Mouse (Mus musculus) heart, embryonic 15.5 days (tissue): ENCODE data around the gene Rsbn1l. TPM values are rescaled to one million over a fixed set of nuclear protein-coding genes. Genes with fewer than 3 reads are reported as not detected.

ENCODE experiments used
- ATAC-seq: fragments of 200-750 bp; cut with Nextera tagmentation; replicated peaks from 2 replicates; pipeline ENCODE4 v1.8.0; 2017; ENCODE audit warnings: low read depth, moderate TSS enrichment; ENCODE audit not compliant: insufficient number of reproducible peaks, insufficient read depth, low FRiP score
- H3K27ac ChIP-seq: fragments of 300-500 bp; sonication (generic); 2 replicates; pipeline ENCODE4 v1.5.1; 2015; ENCODE audit warnings: mild to moderate bottlenecking, inconsistent platforms
- H3K27me3 ChIP-seq: fragments of 300-500 bp; sonication (generic); 2 replicates; pipeline ENCODE4 v1.6.1; 2015; ENCODE audit warnings: inconsistent platforms
- H3K36me3 ChIP-seq: fragments of 300-500 bp; sonication (generic); 2 replicates; pipeline ENCODE4 v1.6.1; 2015; ENCODE audit warnings: mild to moderate bottlenecking, inconsistent platforms
- H3K4me1 ChIP-seq: fragments of 300-500 bp; sonication (generic); replicated peaks from 2 replicates; pipeline ENCODE4 v1.6.1; 2015; ENCODE audit warnings: inconsistent platforms
- H3K4me2 ChIP-seq: fragments of 300-500 bp; sonication (generic); 2 replicates; pipeline ENCODE4 v1.6.1; 2015; ENCODE audit warnings: inconsistent platforms, mild to moderate bottlenecking, moderate library complexity
- H3K4me3 ChIP-seq: fragments of 300-500 bp; sonication (generic); 2 replicates; pipeline ENCODE4 v1.5.1; 2015; ENCODE audit warnings: mild to moderate bottlenecking, inconsistent platforms
- H3K9ac ChIP-seq: fragments of 300-500 bp; sonication (generic); 2 replicates; pipeline ENCODE4 v1.6.1; 2015; ENCODE audit warnings: mild to moderate bottlenecking, inconsistent platforms
- H3K9me3 ChIP-seq: fragments of 300-500 bp; sonication (generic); replicated peaks from 2 replicates; pipeline ENCODE4 v1.6.1; 2016; ENCODE audit warnings: inconsistent platforms
- WGBS: fragments of 180-500 bp; shearing (Covaris S2); methylation state at CpG from one replicate; pipeline ENCODE4 v1.1.7; 2015; ENCODE audit warnings: mixed read lengths; 5-methylcytosine and 5-hydroxymethylcytosine counted together
- polyA plus RNA-seq: library from polyadenylated mRNA; unstranded; fragments of >200 nt; fragmentation: Nextera tagmentation; extraction: Ambion mirVana; gene quantifications from 2 replicates; pipeline ENCODE4 v1.2.1, GENCODE M21; 2015

Rsbn1l gene
- polyA plus RNA-seq, 1 experiment from 2014 or later: 6.4 TPM

DNA sequence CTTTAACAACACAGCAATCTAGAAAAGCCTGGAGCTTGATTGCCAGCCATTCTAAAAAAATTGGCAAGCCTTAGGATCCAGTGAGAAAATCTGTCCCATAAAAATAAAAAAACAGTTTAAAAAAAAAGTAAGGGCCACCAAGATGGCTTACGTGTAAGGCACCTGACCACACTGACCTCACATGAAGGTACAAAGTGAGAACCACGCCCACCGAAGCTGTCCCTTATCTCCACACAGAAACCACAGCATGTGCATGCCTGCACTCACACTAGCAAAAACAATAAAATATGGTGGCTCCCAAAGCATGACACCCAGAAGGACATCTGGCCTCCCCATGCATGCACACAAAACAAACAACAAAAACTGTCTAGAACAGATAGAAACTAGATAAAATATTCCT lies 24.9 kb downstream of the Rsbn1l start:
- no peaks in the 10 kb centered on the region for H3K36me3 ChIP-seq
- peaks cover 41% of the 10 kb centered on the region for H3K4me1 ChIP-seq
- no peaks in the 10 kb centered on the region for H3K27me3 ChIP-seq
- ATAC-seq: no peak
- no peak overlapping the region for H3K4me3 ChIP-seq
- H3K9me3 ChIP-seq: no peaks in the 10 kb centered on the region
- peak overlapping the region; percentile 77 for H3K27ac ChIP-seq
- no peak overlapping the region for H3K4me2 ChIP-seq
- 63% methylated on average over 3 of the region's 3 CpGs for WGBS
- H3K9ac ChIP-seq: no peak overlapping the region

DNA sequence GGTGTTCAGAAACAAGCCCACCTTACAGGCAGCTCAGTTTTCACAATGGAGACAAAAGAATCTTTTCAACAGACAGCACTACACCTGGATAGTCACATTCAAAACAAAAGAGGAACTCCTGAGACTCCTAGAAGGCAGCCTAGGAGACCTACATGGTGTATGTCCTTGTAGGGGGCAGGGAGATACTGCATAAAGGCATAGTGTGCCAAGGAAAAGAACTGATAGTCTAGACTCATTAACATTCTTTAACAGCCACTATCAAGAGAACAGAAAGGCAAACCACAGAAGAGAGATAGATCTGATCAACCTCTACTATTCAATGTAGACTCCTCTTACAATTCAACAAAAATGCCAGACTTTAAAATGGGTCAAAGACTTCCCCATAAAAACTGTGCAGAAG lies 25.8 kb downstream of the Rsbn1l start:
- no peaks in the 10 kb centered on the region for H3K36me3 ChIP-seq
- no peaks in the 10 kb centered on the region for H3K27me3 ChIP-seq
- H3K27ac ChIP-seq: peak overlapping the region; percentile 77
- H3K4me3 ChIP-seq: no peak overlapping the region
- peak overlapping the region; percentile 40 for H3K4me2 ChIP-seq
- ATAC-seq: 0 out of 2 replicates have a peak, but pooled peaks have one; percentile 53
- peaks cover 32% of the 10 kb centered on the region for H3K4me1 ChIP-seq
- no peaks in the 10 kb centered on the region for H3K9me3 ChIP-seq
- no peak overlapping the region for H3K9ac ChIP-seq

DNA sequence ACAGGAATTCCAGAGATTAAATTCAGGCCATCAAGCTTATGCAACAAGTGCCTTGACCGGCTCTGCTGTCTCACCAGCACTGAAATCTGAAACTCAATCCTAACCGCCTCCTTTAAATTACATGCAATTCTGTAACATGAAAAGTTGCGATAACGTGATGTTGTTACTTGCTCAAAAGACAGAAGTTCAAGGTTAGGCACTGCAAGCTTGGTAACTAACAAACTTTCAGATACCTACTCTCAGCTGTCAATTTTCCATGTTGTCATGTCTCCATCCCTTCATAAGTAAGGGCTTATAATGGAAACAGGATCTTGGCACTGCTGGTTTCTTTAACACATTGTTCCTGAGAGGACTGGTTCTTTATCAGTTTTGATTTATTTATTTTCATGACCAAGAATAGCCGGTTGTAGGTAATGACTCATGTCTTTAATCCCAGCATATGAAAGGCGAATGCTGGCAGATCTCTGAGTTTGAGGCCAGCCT lies 26.5 kb downstream of the Rsbn1l start:
- peak overlapping the region; percentile 40 for H3K4me2 ChIP-seq
- no peaks in the 10 kb centered on the region for H3K9me3 ChIP-seq
- peak overlapping the region; percentile 77 for H3K27ac ChIP-seq
- H3K4me1 ChIP-seq: peaks cover 29% of the 10 kb centered on the region
- H3K4me3 ChIP-seq: no peak overlapping the region
- peak; percentile 33; the same call in 1 of the 2 replicates for ATAC-seq
- no peak overlapping the region for H3K9ac ChIP-seq
- H3K36me3 ChIP-seq: no peaks in the 10 kb centered on the region
- 33% methylated on average over 6 of the region's 6 CpGs for WGBS
- H3K27me3 ChIP-seq: no peaks in the 10 kb centered on the region

DNA sequence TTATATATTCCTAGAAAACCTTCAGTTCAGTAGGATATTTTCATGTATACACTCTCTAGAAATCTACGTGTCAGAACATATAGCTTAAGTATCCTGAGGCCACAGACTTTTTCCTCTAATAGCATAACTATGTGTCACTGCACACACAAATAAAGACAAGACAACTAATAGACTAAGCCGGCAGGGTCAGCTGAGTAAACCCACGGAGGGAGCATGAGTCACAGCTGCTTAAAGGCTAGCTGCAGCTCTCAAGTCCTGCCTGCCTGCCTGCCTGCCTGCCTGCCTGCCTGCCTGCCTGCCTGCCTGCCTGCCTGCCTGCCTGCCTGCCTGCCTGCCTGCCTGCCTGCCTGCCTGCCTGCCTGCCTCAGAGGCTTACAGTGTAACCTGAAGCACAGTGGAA lies 30.7 kb downstream of the Rsbn1l start:
- Histone ChIP-seq H3K9ac (no peak overlapping the region), H3K27ac (no peak overlapping the region), H3K9me3 (no peaks in the 10 kb centered on the region), H3K4me1 (peaks cover 11% of the 10 kb centered on the region), H3K4me3 (no peak overlapping the region), H3K36me3 (0 out of 2 replicates have a peak, but pooled peaks cover 3% of the 10 kb centered on the region), H3K4me2 (no peak overlapping the region), H3K27me3 (no peaks in the 10 kb centered on the region)
- ATAC-seq: no peak
- WGBS: 63% methylated on average over 3 of the region's 3 CpGs

DNA sequence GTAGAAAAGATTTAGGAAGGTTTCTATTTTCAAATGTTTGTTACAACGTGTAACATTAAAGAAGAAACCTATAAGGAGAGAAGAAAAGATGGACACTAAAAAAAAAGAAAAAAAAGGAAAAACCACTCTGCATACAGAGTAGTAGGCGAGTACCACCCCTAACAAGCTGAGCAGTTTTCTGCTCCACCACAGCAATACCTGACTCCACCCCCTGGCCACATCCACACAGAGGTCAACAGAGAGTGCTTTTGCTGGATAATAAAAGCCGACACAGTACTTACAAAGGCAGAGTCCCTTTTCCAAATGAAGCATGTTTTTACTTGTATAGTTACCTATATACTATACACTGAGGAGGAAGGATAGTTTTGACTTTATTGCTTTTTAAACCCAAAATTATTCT lies 31.6 kb downstream of the Rsbn1l start:
- Histone ChIP-seq H3K27ac (no peak overlapping the region), H3K4me2 (no peak overlapping the region), H3K9me3 (no peaks in the 10 kb centered on the region), H3K4me1 (peaks cover 3% of the 10 kb centered on the region), H3K4me3 (no peak overlapping the region), H3K36me3 (0 out of 2 replicates have a peak, but pooled peaks cover 3% of the 10 kb centered on the region), H3K27me3 (no peaks in the 10 kb centered on the region), H3K9ac (no peak overlapping the region)
- 70% methylated on average over 3 of the region's 3 CpGs for WGBS
- ATAC-seq: no peak

DNA sequence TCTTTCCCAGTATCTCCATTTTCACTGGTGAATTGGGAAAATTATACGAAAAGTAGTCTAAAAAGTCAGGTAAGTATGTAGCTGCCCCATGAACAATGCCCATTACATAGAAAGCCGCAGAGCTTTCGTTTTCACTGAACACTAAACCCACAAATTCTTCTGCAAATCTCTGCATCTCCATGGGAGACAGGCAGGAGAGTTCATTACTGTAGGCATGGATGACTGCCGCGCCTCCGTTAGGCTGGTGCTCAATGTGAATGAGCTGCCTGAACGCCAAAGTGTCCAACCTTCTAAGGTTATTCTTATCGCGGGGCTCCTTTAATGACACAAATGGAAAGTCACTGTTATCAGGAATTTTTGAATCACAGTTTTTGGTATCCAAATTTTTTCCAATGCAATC lies 36.6 kb downstream of the Rsbn1l start:
- ATAC-seq: no peak
- Histone ChIP-seq H3K27me3 (no peaks in the 10 kb centered on the region), H3K4me2 (no peak overlapping the region), H3K4me1 (peaks cover 2% of the 10 kb centered on the region; the same call in 1 of the 2 replicates), H3K36me3 (0 out of 2 replicates have a peak, but pooled peaks cover 3% of the 10 kb centered on the region), H3K9ac (no peak overlapping the region), H3K9me3 (no peaks in the 10 kb centered on the region), H3K4me3 (no peak overlapping the region), H3K27ac (no peak overlapping the region)
- 86% methylated on average over 9 of the region's 9 CpGs for WGBS

DNA sequence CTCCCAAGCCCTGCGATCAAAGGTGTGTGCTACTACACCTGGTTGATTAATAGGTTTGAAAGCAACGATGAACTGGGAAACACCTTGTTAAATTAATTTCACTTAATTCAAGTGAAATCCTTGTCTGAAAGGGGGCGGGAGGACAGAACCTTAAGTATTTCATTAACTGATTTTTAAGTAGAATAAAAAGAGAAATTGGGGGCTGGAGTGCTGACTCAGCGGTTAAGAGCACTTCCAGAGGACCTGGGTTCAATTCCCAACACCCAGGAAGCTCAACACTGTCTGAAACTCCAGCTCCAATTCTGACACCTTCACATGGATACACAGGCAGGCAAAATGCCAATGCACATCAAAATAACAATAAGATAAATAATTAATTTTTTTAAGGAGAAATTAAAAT lies 37.2 kb downstream of the Rsbn1l start:
- Histone ChIP-seq H3K36me3 (0 out of 2 replicates have a peak, but pooled peaks cover 3% of the 10 kb centered on the region), H3K9ac (no peak overlapping the region), H3K27ac (no peak overlapping the region), H3K4me3 (no peak overlapping the region), H3K4me1 (peaks cover 3% of the 10 kb centered on the region), H3K27me3 (no peaks in the 10 kb centered on the region), H3K4me2 (no peak overlapping the region), H3K9me3 (no peaks in the 10 kb centered on the region)
- no peak for ATAC-seq
- 95% methylated on average over 4 of the region's 4 CpGs for WGBS

DNA sequence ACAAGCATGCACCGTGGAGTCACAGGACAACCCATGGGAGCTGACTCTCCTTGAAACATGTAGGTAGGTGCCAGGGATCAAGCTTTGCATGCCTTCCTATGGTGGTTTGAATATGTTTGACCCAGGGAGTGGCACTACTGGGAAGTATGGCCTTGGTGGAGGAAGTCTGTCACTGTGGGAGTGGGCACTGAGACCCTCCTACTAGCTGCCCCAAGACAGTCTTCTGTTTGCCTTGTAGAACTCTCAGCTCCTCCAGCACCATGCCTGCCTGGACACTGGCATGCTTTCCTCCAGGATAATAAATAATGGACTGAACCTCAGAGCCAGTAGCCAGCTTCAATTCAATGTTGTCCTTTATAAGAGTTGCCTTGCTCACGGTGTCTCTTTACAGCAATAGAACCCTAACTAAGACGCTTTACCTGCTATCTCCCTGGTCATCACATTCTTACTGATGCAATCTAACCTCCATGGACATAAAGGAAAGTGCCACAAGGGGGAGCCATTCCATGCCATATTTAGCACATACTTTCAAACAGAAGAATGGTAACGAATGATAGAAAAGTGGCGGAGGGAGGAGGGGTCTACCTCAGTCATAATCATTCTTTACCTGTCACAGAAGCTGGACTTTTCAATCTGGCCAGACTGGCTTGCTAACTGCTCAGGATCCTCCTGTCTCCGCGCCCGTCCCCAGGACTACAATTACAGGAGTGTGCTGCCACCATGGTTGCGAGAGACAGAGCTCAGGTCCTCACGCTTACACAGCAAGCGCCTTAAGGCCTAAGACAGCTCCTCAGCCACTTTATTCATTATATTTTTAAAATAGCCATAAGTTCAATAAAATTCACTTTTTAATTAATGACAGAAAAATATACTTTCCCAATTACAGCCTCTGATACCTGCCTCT lies 42.6 kb downstream of the Rsbn1l start:
- H3K4me1 ChIP-seq: peaks cover 5% of the 10 kb centered on the region
- no peaks in the 10 kb centered on the region for H3K36me3 ChIP-seq
- no peaks in the 10 kb centered on the region for H3K9me3 ChIP-seq
- no peak overlapping the region for H3K27ac ChIP-seq
- no peak overlapping the region for H3K4me3 ChIP-seq
- H3K4me2 ChIP-seq: no peak overlapping the region
- H3K27me3 ChIP-seq: no peaks in the 10 kb centered on the region
- H3K9ac ChIP-seq: no peak overlapping the region
- 72% methylated on average over 11 of the region's 11 CpGs for WGBS
- ATAC-seq: no peak

DNA sequence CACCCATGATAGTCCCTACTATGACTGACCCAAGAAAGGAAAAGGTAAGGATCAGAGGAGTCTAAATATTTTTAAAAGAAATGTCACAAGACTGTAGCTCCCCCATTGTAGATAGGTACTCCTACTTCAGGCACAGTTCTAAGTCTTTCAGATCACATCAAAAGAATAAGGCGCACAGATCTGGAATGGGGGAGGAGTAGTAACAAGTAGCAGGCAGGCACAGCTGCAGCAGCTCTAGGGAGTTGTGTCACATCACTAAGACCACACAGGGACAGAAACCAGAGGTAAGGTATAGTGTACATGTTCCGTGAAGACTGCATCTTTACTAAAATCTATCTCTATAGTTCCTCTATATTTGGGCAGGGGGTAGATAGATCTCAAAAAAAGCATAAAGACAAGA lies 44.5 kb downstream of the Rsbn1l start:
- H3K27me3 ChIP-seq: no peaks in the 10 kb centered on the region
- no peaks in the 10 kb centered on the region for H3K9me3 ChIP-seq
- H3K9ac ChIP-seq: no peak overlapping the region
- H3K4me2 ChIP-seq: no peak overlapping the region
- H3K4me1 ChIP-seq: peaks cover 3% of the 10 kb centered on the region
- H3K4me3 ChIP-seq: no peak overlapping the region
- no peak for ATAC-seq
- WGBS: 79% methylated on average over 2 of the region's 2 CpGs
- H3K36me3 ChIP-seq: peaks cover 6% of the 10 kb centered on the region; the same call in 1 of the 2 replicates
- H3K27ac ChIP-seq: no peak overlapping the region

DNA sequence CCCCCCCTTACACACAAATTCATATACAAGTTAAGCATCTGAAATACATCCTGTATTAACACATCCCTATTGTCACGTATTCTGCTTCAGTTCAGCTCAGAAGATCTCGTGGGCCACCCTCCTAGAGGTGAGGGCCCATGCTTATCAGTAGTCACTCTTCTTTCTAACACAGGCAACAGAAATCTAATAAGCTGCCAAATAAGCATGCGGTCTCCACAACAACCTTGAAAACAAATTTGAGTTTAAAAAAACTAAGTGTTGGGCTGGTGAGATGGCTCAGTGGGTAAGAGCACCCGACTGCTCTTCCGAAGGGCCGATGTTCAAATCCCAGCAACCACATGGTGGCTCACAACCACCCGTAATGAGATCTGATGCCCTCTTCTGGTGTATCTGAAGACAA lies 50.0 kb downstream of the Rsbn1l start:
- no peak overlapping the region for H3K4me2 ChIP-seq
- H3K27ac ChIP-seq: no peak overlapping the region
- ATAC-seq: no peak
- H3K4me3 ChIP-seq: no peak overlapping the region
- H3K36me3 ChIP-seq: peaks cover 26% of the 10 kb centered on the region
- no peaks in the 10 kb centered on the region for H3K4me1 ChIP-seq
- 92% methylated on average over 7 of the region's 7 CpGs for WGBS
- no peaks in the 10 kb centered on the region for H3K9me3 ChIP-seq
- H3K9ac ChIP-seq: no peak overlapping the region
- no peaks in the 10 kb centered on the region for H3K27me3 ChIP-seq

DNA sequence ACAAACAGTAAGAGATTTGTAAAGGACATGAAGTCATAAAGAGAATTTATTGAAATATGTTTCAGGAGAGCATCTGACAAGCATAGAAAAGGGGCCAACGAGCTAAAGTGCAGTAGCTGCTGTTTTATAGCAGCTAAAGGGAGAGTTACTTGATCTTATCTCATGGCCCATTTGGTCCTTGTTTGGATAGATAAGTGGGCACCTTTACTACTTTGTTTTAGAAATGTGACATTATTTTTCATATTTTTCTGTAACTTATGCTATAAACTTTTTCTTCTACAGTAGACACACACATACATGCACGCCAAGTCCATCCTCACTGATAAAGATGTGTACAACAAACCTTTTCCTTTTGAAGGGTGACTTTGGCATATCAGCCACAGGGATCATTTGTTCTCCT lies 50.8 kb downstream of the Rsbn1l start:
- Histone ChIP-seq H3K27me3 (no peaks in the 10 kb centered on the region), H3K4me3 (no peak overlapping the region), H3K9ac (no peak overlapping the region), H3K27ac (no peak overlapping the region), H3K4me2 (no peak overlapping the region), H3K4me1 (no peaks in the 10 kb centered on the region), H3K9me3 (no peaks in the 10 kb centered on the region), H3K36me3 (peaks cover 32% of the 10 kb centered on the region)
- ATAC-seq: no peak
- WGBS: 68% methylated on average over 2 of the region's 2 CpGs

DNA sequence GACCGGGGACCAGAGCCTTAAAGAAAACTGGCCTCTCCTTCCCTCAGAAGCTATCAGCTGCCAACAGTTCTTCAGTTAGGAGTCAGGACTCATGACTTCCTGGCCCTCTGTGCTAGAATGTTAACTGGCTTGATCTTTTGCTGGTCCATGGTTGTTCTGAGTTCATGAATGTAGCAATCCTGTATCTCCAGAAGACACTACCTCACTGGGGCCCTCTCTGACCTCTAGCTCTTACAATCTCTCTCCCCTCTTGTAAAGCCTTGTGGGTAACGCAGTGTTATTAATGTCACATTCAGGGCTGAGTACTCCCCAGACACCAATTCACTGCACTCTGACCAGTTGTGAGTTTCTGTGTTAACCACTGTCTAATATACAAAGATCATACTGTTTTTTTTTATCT lies 51.6 kb downstream of the Rsbn1l start:
- Histone ChIP-seq H3K9ac (no peak overlapping the region), H3K4me1 (no peaks in the 10 kb centered on the region), H3K4me2 (no peak overlapping the region), H3K36me3 (peaks cover 36% of the 10 kb centered on the region), H3K9me3 (no peaks in the 10 kb centered on the region), H3K27ac (no peak overlapping the region), H3K4me3 (no peak overlapping the region), H3K27me3 (no peaks in the 10 kb centered on the region)
- ATAC-seq: no peak
- 62% methylated on average over 2 of the region's 2 CpGs for WGBS
